Mouse (Mus musculus) hindbrain, embryonic 16.5 days (tissue): ENCODE data around the gene Tyw1. TPM values are rescaled to one million over a fixed set of nuclear protein-coding genes. Genes with fewer than 3 reads are reported as not detected.

ENCODE experiments used
- ATAC-seq: fragments of 200-750 bp; cut with Nextera tagmentation; 2 replicates; pipeline ENCODE4 v1.8.0; 2017; ENCODE audit warnings: moderate TSS enrichment, moderate library complexity
- H3K27ac ChIP-seq: fragments of 300-500 bp; sonication (generic); 2 replicates; pipeline ENCODE4 v1.5.1; 2014; ENCODE audit warnings: low read depth, mild to moderate bottlenecking, control low read depth, low read length, moderate library complexity
- H3K27me3 ChIP-seq: fragments of 300-500 bp; sonication (generic); replicated peaks from 2 replicates; pipeline ENCODE4 v1.6.1; 2014; ENCODE audit warnings: low read length; ENCODE audit not compliant: control insufficient read depth, insufficient read depth
- H3K36me3 ChIP-seq: fragments of 300-500 bp; sonication (generic); 2 replicates; pipeline ENCODE4 v1.6.1; 2014; ENCODE audit warnings: mild to moderate bottlenecking, low read length, moderate library complexity, mixed read lengths; ENCODE audit not compliant: control insufficient read depth, insufficient read depth
- H3K4me1 ChIP-seq: fragments of 300-500 bp; sonication (generic); 2 replicates; pipeline ENCODE4 v1.6.1; 2014; ENCODE audit warnings: low read depth, low read length; ENCODE audit not compliant: control insufficient read depth, insufficient read depth
- H3K4me2 ChIP-seq: fragments of 300-500 bp; sonication (generic); 2 replicates; pipeline ENCODE4 v1.6.1; 2014; ENCODE audit warnings: mild to moderate bottlenecking, low read length, control low read depth, moderate library complexity
- H3K4me3 ChIP-seq: fragments of 300-500 bp; sonication (generic); 2 replicates; pipeline ENCODE4 v1.5.1; 2014; ENCODE audit warnings: mild to moderate bottlenecking, low read length, control low read depth, moderate library complexity
- H3K9ac ChIP-seq: fragments of 300-500 bp; sonication (generic); 2 replicates; pipeline ENCODE4 v1.6.1; 2014; ENCODE audit warnings: low read depth, mild to moderate bottlenecking, control low read depth, low read length, moderate library complexity
- H3K9me3 ChIP-seq: fragments of 300-500 bp; sonication (generic); 2 replicates; pipeline ENCODE4 v1.6.1; 2014; ENCODE audit warnings: mild to moderate bottlenecking, low read length, moderate library complexity; ENCODE audit not compliant: control insufficient read depth
- WGBS: fragments of 180-500 bp; shearing (Covaris S2); extraction: QIAGEN DNeasy Blood & Tissue Kit; methylation state at CpG from one replicate; pipeline ENCODE4 v1.1.7; 2014; 5-methylcytosine and 5-hydroxymethylcytosine counted together
- polyA plus RNA-seq: library from polyadenylated mRNA; unstranded; fragments of >200 nt; fragmentation: Nextera tagmentation; extraction: Ambion mirVana; gene quantifications from 2 replicates; pipeline ENCODE4 v1.2.1, GENCODE M21; 2015

Tyw1 gene
- polyA plus RNA-seq, 1 experiment from 2014 or later = 22.0 TPM

DNA sequence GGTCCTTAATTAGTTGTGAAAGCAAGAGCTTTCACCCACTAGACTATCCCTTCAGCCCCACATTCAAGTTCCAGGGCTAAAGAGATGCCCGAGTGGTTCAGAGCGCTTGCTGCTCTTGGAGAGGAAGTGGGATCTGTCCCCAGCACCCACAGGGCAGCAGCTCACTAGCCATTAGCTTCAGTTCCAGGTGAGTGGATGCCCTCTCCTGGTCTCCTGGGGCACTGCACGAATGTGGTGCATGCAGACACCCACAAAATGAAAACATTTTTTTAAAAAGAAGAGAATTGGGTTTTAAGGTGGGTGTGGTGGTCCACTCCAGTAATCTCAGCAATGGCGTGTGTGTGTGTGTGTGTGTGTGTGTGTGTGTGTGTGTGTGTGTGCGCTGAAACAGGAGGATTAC lies 40.7 kb downstream of the Tyw1 start:
- Histone ChIP-seq H3K4me2 (no peak overlapping the region), H3K27me3 (no peaks in the 10 kb centered on the region), H3K4me1 (no peaks in the 10 kb centered on the region), H3K4me3 (no peak overlapping the region), H3K36me3 (peaks cover 10% of the 10 kb centered on the region; the same call in 1 of the 2 replicates), H3K27ac (no peak overlapping the region), H3K9ac (no peak overlapping the region), H3K9me3 (no peaks in the 10 kb centered on the region)
- WGBS = 84% methylated on average over 5 of the region's 5 CpGs
- no peak for ATAC-seq

DNA sequence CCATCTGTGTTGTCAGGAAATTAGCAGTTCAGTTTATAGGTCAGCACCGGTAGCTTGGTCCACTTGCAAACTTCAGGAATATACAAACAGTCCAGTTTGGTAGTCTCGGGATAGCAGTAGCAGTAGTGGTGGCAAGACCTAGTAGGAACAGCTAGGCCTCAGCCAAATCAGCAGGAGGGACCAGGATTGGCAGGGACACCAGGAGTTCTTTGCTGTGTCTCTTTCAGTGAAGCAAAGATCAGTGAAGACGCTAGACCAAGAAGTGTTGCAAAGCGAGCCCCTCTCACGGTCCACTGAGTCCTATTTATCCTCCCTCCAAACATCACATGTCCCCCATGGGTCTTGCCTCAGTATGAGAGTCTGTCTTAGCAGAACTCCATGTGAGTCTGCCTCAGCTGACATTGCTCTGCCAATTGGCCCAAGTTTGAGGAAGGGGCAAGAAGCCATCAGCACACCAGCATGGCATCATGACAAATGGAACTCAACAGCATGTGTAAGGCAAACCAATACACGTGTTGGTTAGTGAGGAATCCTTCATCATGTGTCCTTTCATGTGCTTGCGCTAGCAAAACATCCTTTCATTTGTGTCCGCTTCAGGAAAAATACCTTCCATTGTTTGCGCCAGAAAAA lies 43.5 kb downstream of the Tyw1 start:
- no peaks in the 10 kb centered on the region for H3K9me3 ChIP-seq
- H3K9ac ChIP-seq = no peak overlapping the region
- H3K36me3 ChIP-seq = peaks cover 10% of the 10 kb centered on the region; the same call in 1 of the 2 replicates
- H3K27me3 ChIP-seq = no peaks in the 10 kb centered on the region
- H3K4me3 ChIP-seq = no peak overlapping the region
- 88% methylated on average over 9 of the region's 9 CpGs for WGBS
- H3K4me1 ChIP-seq = no peaks in the 10 kb centered on the region
- no peak overlapping the region for H3K27ac ChIP-seq
- no peak overlapping the region for H3K4me2 ChIP-seq
- ATAC-seq = no peak

DNA sequence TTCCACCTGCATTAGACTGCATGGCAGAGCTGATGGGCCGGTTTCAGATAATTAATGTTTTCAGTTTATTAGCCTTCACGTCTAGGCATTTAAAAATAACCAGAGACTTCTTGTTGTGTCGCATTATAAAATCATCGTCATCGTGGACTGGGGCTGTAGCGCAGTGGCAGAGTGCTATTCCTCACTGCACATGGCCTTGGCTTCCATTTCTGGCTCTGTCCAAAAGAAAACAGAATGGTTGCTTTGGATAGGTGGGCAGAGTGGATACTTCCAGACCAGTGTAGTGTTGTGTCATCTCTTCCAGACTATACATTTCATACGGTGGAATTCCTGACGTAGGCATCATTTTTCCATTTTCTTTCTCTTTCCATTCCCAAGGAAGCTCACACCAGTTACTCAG lies 44.1 kb downstream of the Tyw1 start:
- no peak overlapping the region for H3K9ac ChIP-seq
- WGBS = 90% methylated on average over 8 of the region's 8 CpGs
- no peak overlapping the region for H3K4me2 ChIP-seq
- H3K4me1 ChIP-seq = no peaks in the 10 kb centered on the region
- no peak overlapping the region for H3K4me3 ChIP-seq
- ATAC-seq = no peak
- H3K9me3 ChIP-seq = no peaks in the 10 kb centered on the region
- H3K36me3 ChIP-seq = peaks cover 10% of the 10 kb centered on the region; the same call in 1 of the 2 replicates
- H3K27ac ChIP-seq = no peak overlapping the region
- no peaks in the 10 kb centered on the region for H3K27me3 ChIP-seq

DNA sequence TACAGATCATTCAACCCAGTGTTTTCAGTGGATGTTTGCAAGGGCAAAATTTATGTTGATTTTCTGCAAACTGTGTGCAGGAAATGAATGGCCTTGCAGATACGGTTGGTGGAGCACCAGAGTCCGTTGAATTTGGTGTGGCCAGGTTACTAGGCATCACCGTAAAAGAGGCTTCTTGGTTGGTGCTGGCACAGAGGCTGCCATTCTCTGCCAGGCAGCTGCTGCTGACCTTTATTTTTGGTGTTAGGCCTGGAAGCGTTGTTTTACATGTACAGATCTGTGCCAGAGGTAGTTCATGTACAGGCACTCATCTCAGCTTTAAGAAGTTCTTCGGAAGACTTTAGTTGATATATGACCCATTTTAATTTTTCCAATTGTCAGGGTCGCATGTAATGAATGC lies 48.2 kb downstream of the Tyw1 start:
- Histone ChIP-seq H3K4me3 (no peak overlapping the region), H3K9ac (no peak overlapping the region), H3K27me3 (no peaks in the 10 kb centered on the region), H3K27ac (no peak overlapping the region), H3K4me1 (no peaks in the 10 kb centered on the region), H3K9me3 (no peaks in the 10 kb centered on the region), H3K4me2 (no peak overlapping the region), H3K36me3 (peaks cover 7% of the 10 kb centered on the region; the same call in 1 of the 2 replicates)
- no peak for ATAC-seq
- WGBS = 87% methylated on average over 6 of the region's 6 CpGs

DNA sequence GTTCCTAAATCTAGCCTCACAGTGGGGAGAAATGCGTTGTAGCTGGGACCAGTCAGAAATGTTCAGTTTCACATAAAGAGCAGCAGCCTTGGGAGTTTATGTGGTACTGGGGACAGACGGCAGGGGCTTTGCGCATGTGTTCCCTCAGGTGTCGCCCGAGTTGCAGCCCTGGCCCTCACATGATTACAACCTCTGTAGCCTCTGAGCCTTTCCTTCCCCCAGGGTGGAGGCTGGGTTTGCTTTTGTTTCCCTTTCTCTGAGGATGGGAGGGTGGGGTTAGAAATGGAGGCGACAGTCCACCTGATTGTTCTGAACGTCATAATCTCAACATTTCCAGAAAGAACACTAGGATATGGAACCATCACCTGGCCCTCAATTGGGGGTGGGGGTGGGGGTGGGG lies 52.5 kb downstream of the Tyw1 start:
- no peak for ATAC-seq
- H3K4me1 ChIP-seq = no peaks in the 10 kb centered on the region
- no peaks in the 10 kb centered on the region for H3K36me3 ChIP-seq
- peak overlapping the region; percentile 37; the same call in 1 of the 2 replicates for H3K27ac ChIP-seq
- H3K9ac ChIP-seq = no peak overlapping the region
- H3K27me3 ChIP-seq = no peaks in the 10 kb centered on the region
- no peaks in the 10 kb centered on the region for H3K9me3 ChIP-seq
- H3K4me3 ChIP-seq = no peak overlapping the region
- H3K4me2 ChIP-seq = no peak overlapping the region
- WGBS = 72% methylated on average over 7 of the region's 7 CpGs

DNA sequence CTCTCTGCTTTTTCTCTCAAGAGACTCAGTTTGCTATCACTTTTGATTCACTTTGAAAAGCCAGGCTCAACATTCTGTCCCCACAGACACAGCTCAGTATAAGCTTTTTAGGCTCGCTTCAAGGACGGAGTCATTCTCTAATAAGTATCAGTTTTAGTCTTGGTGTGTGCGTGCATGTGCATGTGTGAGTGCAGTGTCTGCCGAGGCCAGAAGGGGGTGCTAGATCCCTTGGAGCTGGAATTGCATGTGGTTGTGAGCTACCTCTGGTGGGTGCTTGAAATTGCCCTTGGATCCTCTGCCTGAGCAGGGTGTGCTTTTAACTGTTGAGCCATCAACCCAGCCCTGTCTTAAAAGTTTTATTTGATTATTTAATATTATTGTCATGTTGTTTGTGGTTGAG lies 54.7 kb downstream of the Tyw1 start:
- H3K36me3 ChIP-seq = no peaks in the 10 kb centered on the region
- no peak overlapping the region for H3K4me3 ChIP-seq
- H3K4me2 ChIP-seq = no peak overlapping the region
- no peak overlapping the region for H3K27ac ChIP-seq
- WGBS = 99% methylated on average over 4 of the region's 4 CpGs
- no peaks in the 10 kb centered on the region for H3K9me3 ChIP-seq
- H3K4me1 ChIP-seq = no peaks in the 10 kb centered on the region
- H3K9ac ChIP-seq = no peak overlapping the region
- H3K27me3 ChIP-seq = no peaks in the 10 kb centered on the region
- ATAC-seq = no peak

DNA sequence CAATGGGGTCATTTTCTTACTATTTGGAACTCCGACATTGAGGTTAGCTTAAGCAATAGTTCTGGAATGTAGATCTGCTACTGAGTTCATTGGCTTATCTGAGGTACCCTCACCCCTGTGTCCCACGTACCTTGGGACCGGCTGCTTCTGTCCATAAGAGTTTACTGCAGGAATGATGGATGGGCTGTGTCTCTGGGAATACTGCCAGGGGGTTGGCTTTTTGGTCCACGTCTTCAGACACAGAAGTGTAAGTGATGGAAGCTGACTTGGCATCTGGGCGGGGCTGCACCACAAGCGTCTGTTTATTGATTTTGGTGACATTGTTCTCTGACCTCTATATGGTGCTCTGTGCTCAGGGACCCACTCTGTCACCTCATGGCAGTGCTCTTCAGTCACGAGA lies 55.4 kb downstream of the Tyw1 start:
- Histone ChIP-seq H3K9ac (no peak overlapping the region), H3K9me3 (no peaks in the 10 kb centered on the region), H3K4me2 (no peak overlapping the region), H3K4me1 (no peaks in the 10 kb centered on the region), H3K27ac (no peak overlapping the region), H3K27me3 (no peaks in the 10 kb centered on the region), H3K36me3 (no peaks in the 10 kb centered on the region), H3K4me3 (no peak overlapping the region)
- ATAC-seq = no peak
- WGBS = 83% methylated on average over 7 of the region's 7 CpGs

DNA sequence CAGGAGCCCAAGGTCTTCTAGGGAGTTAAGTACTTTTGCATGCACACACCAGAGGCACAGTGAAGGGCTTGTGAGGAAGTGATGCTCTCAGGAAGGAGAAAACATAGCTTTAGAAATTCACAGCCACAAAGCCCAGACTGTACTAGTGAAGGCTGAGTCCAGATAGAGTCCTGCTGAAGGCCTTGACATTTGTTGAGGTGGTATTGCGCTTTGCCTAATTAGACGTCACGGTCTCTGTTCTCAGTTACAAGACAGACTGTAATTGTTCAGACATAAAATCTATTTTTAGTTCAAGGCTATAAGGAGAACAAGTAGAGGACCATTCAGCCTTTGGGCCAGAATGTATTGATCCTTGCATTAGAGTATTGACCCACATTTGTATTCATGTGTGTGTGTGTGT lies 58.1 kb downstream of the Tyw1 start:
- 86% methylated on average over 3 of the region's 3 CpGs for WGBS
- no peak overlapping the region for H3K4me2 ChIP-seq
- H3K4me1 ChIP-seq = no peaks in the 10 kb centered on the region
- H3K9me3 ChIP-seq = no peaks in the 10 kb centered on the region
- H3K4me3 ChIP-seq = no peak overlapping the region
- H3K27me3 ChIP-seq = no peaks in the 10 kb centered on the region
- H3K36me3 ChIP-seq = no peaks in the 10 kb centered on the region
- no peak overlapping the region for H3K27ac ChIP-seq
- H3K9ac ChIP-seq = no peak overlapping the region
- ATAC-seq = no peak

DNA sequence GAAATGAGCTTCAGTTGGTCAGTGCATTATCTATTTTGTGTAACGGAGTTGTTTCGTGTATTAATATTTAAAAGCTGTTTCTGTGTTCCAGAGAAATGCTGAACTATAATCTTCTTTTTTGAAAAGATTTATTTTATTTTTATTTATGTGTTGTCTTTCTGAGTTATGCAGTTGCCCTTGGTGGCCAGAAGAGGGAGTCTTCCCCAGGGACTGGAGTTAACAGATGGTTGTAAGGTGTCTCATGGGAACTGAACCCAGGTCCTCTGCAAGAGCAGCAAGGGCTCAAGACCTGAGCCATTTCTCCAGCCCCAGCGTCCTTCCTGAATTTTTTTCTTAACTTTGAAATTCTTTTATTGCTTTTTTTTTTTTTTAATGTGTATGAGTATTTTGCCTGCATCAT lies 59.5 kb downstream of the Tyw1 start:
- no peak overlapping the region for H3K9ac ChIP-seq
- no peak overlapping the region for H3K27ac ChIP-seq
- WGBS = over 99% methylated on average over 3 of the region's 3 CpGs
- H3K4me2 ChIP-seq = no peak overlapping the region
- no peak overlapping the region for H3K4me3 ChIP-seq
- no peaks in the 10 kb centered on the region for H3K36me3 ChIP-seq
- no peaks in the 10 kb centered on the region for H3K9me3 ChIP-seq
- no peaks in the 10 kb centered on the region for H3K4me1 ChIP-seq
- no peak for ATAC-seq
- no peaks in the 10 kb centered on the region for H3K27me3 ChIP-seq

DNA sequence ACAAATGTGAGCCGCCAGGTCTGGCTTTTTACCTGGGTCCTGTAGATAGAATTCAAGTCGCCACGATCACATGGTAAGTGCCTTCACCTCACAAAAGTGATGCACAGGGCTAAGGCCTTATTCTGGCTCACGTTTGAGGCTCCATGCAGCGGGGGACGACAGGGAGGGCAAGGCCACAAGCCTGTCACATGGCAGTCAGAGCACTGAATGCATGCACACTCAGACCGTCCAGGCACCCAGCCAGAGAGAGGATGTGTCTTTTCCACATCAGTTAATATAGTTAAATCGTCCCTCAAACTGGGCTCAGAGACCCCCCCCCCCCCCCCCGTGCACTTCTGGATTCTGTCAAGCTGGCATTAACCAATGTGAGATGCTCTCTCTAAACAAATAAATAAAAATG lies 60.9 kb downstream of the Tyw1 start:
- Histone ChIP-seq H3K27me3 (no peaks in the 10 kb centered on the region), H3K9ac (no peak overlapping the region), H3K4me2 (no peak overlapping the region), H3K27ac (no peak overlapping the region), H3K36me3 (no peaks in the 10 kb centered on the region), H3K4me1 (no peaks in the 10 kb centered on the region), H3K9me3 (no peaks in the 10 kb centered on the region), H3K4me3 (no peak overlapping the region)
- WGBS = 78% methylated on average over 9 of the region's 9 CpGs
- ATAC-seq = no peak
